Mouse (Mus musculus): ENCODE data around the gene Cp. TPM values are rescaled to one million over a fixed set of nuclear protein-coding genes. Genes with fewer than 3 reads are reported as not detected.

Gene Cp
- total and polyA plus RNA-seq, 3 experiments = 0.28 to 4.8 (median 0.33) TPM

- no peaks in the 10 kb centered on the region for H3K9me3 ChIP-seq (replicated peaks; ENCODE audit: low read length)
- no peak overlapping the region for H3K9ac ChIP-seq (ENCODE audit: insufficient read depth, low read depth)
- H3K79me2 ChIP-seq (replicated peaks; ENCODE audit: control insufficient read depth, extremely low read depth, insufficient read depth, poor library complexity, severe bottlenecking) = no peaks in the 10 kb centered on the region
- H3K4me1 ChIP-seq (ENCODE audit: control insufficient read depth in 1 of 2, insufficient read depth in 2 of 2) = peaks cover 0 to 3% of the 10 kb centered on the region in 2 experiments; a peak in 1 of 4 replicates
- no peaks in the 10 kb centered on the region for H3K27me3 ChIP-seq (replicated peaks)
- H3K4me3 ChIP-seq (replicated peaks in 1 of 3; ENCODE audit: low read depth in 2 of 3, low read length in 2 of 3, poor library complexity in 1 of 3) = no peak overlapping the region
- peaks cover 44 to 69% of the 10 kb centered on the region in 2 experiments for H3K36me3 ChIP-seq (replicated peaks in 1 of 2; ENCODE audit: control insufficient read depth in 1 of 2, insufficient read depth in 1 of 2, low read length in 1 of 2)
- no peak for DNase-seq (ENCODE audit: extremely low read depth)
- in situ Hi-C loops (cut with MboI; ENCODE audit: low pct_ligation_motif_present, low pct_unique_long_range_greater_than_20kb, low sequenced_read_pairs) (no loop called here), dilution Hi-C loops (cut with MboI; ENCODE audit: extremely low pct_ligation_motif_present, extremely low pct_unique_long_range_greater_than_20kb, low sequenced_read_pairs) (no loop called here)
- H3K27ac ChIP-seq (ENCODE audit: insufficient read depth, low read depth) = no peak overlapping the region
- TF ChIP-seq ZC3H11A (IDR thresholded peaks at IDR 0.05; ENCODE audit: low read depth, low read length) (no peak), MEF2A (IDR thresholded peaks at IDR 0.05; ENCODE audit: borderline replicate concordance, low read depth, low read length) (no peak), GABPA (IDR thresholded peaks at IDR 0.05; ENCODE audit: insufficient replicate concordance, low read depth, low read length) (no peak), CHD2 (IDR thresholded peaks at IDR 0.05; ENCODE audit: low read length) (no peak), MAFK (IDR thresholded peaks at IDR 0.05; ENCODE audit: insufficient replicate concordance, low read length) (no peak), TCF12 (IDR thresholded peaks at IDR 0.05; ENCODE audit: low read depth, low read length) (no peak), USF2 (conservative IDR thresholded peaks at IDR 0.05; ENCODE audit: low read depth, low read length) (no peak), MAZ (IDR thresholded peaks at IDR 0.05; ENCODE audit: low read depth, low read length) (no peak), NRF1 (IDR thresholded peaks at IDR 0.05; ENCODE audit: low read depth, low read length) (no peak), MAX (IDR thresholded peaks at IDR 0.05; ENCODE audit: low read length) (no peak), MXI1 (IDR thresholded peaks at IDR 0.05; ENCODE audit: low read depth, low read length) (no peak), CTCF (conservative IDR thresholded peaks at IDR 0.05 in 1 of 2, IDR thresholded peaks at IDR 0.05 in 1 of 2; ENCODE audit: low read depth in 2 of 2, low read length in 2 of 2) (no peak), CHD1 (IDR thresholded peaks at IDR 0.05; ENCODE audit: low read depth, low read length) (no peak), RAD21 (IDR thresholded peaks at IDR 0.05; ENCODE audit: low read depth, low read length) (no peak), KAT2A (IDR thresholded peaks at IDR 0.05; ENCODE audit: insufficient replicate concordance, low read length) (no peak), RCOR1 (conservative IDR thresholded peaks at IDR 0.05; ENCODE audit: low read depth, low read length) (no peak)
- H3K4me2 ChIP-seq (ENCODE audit: insufficient read depth, low read depth, poor library complexity, severe bottlenecking) = no peak overlapping the region
These were observed 48.8 kb downstream of the Cp start for GRCm38 (mm10) chr3:20005611-20006010.

- no peaks in the 10 kb centered on the region for H3K79me2 ChIP-seq (replicated peaks; ENCODE audit: control insufficient read depth, extremely low read depth, insufficient read depth, poor library complexity, severe bottlenecking)
- H3K27ac ChIP-seq (ENCODE audit: insufficient read depth, low read depth) = no peak overlapping the region
- H3K4me2 ChIP-seq (ENCODE audit: insufficient read depth, low read depth, poor library complexity, severe bottlenecking) = no peak overlapping the region
- no peak for DNase-seq (ENCODE audit: extremely low read depth)
- H3K4me3 ChIP-seq (replicated peaks in 1 of 3; ENCODE audit: low read depth in 2 of 3, low read length in 2 of 3, poor library complexity in 1 of 3) = no peak overlapping the region
- H3K36me3 ChIP-seq (replicated peaks in 1 of 2; ENCODE audit: control insufficient read depth in 1 of 2, insufficient read depth in 1 of 2, low read length in 1 of 2) = peaks cover 38 to 66% of the 10 kb centered on the region in 2 experiments
- no peaks in the 10 kb centered on the region for H3K27me3 ChIP-seq (replicated peaks)
- TF ChIP-seq MEF2A (IDR thresholded peaks at IDR 0.05; ENCODE audit: borderline replicate concordance, low read depth, low read length) (no peak), BHLHE40 (IDR thresholded peaks at IDR 0.05; ENCODE audit: low read depth, low read length) (no peak), ZMIZ1 (IDR thresholded peaks at IDR 0.05; ENCODE audit: low read depth, low read length) (no peak)
- no peak overlapping the region for H3K9ac ChIP-seq (ENCODE audit: insufficient read depth, low read depth)
- dilution Hi-C loops (cut with MboI; ENCODE audit: extremely low pct_ligation_motif_present, extremely low pct_unique_long_range_greater_than_20kb, low sequenced_read_pairs) = no loop called here
- in situ Hi-C loops (cut with MboI; ENCODE audit: low pct_ligation_motif_present, low pct_unique_long_range_greater_than_20kb, low sequenced_read_pairs) = no loop called here
- no peaks in the 10 kb centered on the region for H3K9me3 ChIP-seq (replicated peaks; ENCODE audit: low read length)
- peaks cover 0 to 3% of the 10 kb centered on the region in 2 experiments; a peak in 1 of 4 replicates for H3K4me1 ChIP-seq (ENCODE audit: control insufficient read depth in 1 of 2, insufficient read depth in 2 of 2)
These were observed 50.4 kb downstream of the Cp start for GRCm38 (mm10) chr3:20007275-20007674.
